Mouse (Mus musculus) Muller cell, postnatal 12 days (primary cell): ENCODE results near the gene Dnal4.

Source experiments
- DNase-seq: peaks from one replicate; pipeline ENCODE4 v3.0.0-alpha.2; 2015; ENCODE audit errors: inconsistent ontology term

Gene Dnal4

GRCm38 (mm10) chr15:79733640-79734039 lies 44.0 kb downstream of the Dnal4 start:
- DNase-seq, result no peak

DNA sequence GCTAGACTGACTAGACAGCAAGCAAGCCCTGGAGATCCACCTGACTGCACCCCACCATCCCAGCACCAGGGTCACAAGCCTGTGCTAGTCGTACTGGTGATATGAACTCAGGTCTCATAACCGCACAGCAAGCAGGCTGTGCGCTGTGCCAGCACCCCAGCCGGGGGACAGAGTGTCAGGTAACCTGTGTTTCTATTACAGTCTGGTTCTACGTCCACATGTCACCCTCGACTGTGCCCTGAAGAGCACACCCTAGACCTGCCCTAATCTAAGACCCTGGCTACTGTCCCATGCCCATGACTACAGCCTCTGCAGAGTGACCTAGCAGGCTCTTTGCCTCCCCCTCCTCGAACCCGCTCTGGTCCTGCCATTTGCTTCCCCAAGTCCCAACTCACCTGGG lies 44.5 kb downstream of the Dnal4 start:
- no peak for DNase-seq

- DNase-seq, result no peak
These were observed 46.1 kb downstream of the Dnal4 start for GRCm38 (mm10) chr15:79731554-79731953.

- DNase-seq, result no peak
These were observed 48.8 kb downstream of the Dnal4 start for GRCm38 (mm10) chr15:79728731-79729388.

DNA sequence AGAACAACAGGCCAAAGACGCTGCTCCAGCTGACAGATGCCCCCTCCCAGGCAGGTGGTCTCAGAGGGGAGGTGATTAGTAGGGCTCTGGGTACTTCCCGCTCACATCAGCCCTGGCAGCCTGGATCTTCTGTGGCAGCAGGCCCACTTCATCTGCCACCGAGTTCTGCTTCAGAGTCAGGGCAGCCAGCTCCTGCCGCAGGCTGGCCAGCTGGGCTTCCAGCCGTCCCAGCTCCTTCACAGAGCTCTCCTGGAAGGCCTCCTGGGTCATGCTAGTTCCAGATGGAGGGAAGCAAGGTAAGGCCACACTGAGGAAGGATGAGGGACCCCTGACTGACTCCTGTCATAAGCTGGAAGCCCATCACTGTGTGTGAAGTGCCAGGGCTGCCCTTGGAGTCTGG lies 49.3 kb downstream of the Dnal4 start:
- DNase-seq, result no peak

GRCm38 (mm10) chr15:79727840-79728239 lies 49.8 kb downstream of the Dnal4 start:
- DNase-seq, result no peak

- no peak for DNase-seq
These were observed 52.4 kb downstream of the Dnal4 start for GRCm38 (mm10) chr15:79725190-79725789.

GRCm38 (mm10) chr15:79723439-79723838 lies 54.2 kb downstream of the Dnal4 start:
- DNase-seq, result no peak

- DNase-seq, result no peak
These were observed 56.9 kb downstream of the Dnal4 start for GRCm38 (mm10) chr15:79720796-79721195.

- DNase-seq, result no peak
These were observed 57.4 kb downstream of the Dnal4 start for GRCm38 (mm10) chr15:79720267-79720666.

- no peak for DNase-seq
These were observed 60.9 kb downstream of the Dnal4 start for GRCm38 (mm10) chr15:79716710-79717109.

- DNase-seq, result no peak
These were observed 62.0 kb downstream of the Dnal4 start for GRCm38 (mm10) chr15:79715646-79716045.
